Mouse (Mus musculus) ES-E14 (cell line): Measurements from ENCODE around the gene Hipk2. TPM values are rescaled to one million over a fixed set of nuclear protein-coding genes. Genes with fewer than 3 reads are reported as not detected.

Experiments
- DNase-seq: peaks from one replicate; pipeline ENCODE4 v3.0.0-alpha.2; 2013; ENCODE audit warnings: low read depth, low spot score
- H3K27ac ChIP-seq: 2 replicates; pipeline ENCODE4 v1.5.1; 2012; ENCODE audit warnings: low read depth, mild to moderate bottlenecking, low read length, moderate library complexity, mixed read lengths; ENCODE audit not compliant: poor library complexity, insufficient read depth, severe bottlenecking
- H3K36me3 ChIP-seq: 2 replicates; pipeline ENCODE4 v1.6.1; 2012; ENCODE audit warnings: mild to moderate bottlenecking, low read length, moderate library complexity, mixed read lengths; ENCODE audit not compliant: control insufficient read depth, poor library complexity, insufficient read depth, severe bottlenecking
- H3K4me1 ChIP-seq, 2 experiments: fragments of 150-350 bp in 1 of 2; sonication (generic) in 1 of 2; 2 replicates each; pipeline ENCODE4 v1.6.1; 2012; ENCODE audit warnings: low read length in 2 of 2, mild to moderate bottlenecking in 1 of 2, mixed read lengths in 1 of 2; ENCODE audit not compliant: control insufficient read depth in 2 of 2, insufficient read depth in 2 of 2, poor library complexity in 1 of 2
- H3K4me3 ChIP-seq, 2 experiments: fragments of 150-350 bp in 1 of 2; sonication (generic) in 1 of 2; 2 replicates each; pipeline ENCODE4 v1.5.1; 2012; ENCODE audit warnings: low read length in 2 of 2, low read depth in 1 of 2, mild to moderate bottlenecking in 1 of 2, mixed read lengths in 1 of 2; ENCODE audit not compliant: insufficient read depth in 1 of 2, poor library complexity in 1 of 2, severe bottlenecking in 1 of 2
- H3K9ac ChIP-seq: 2 replicates; pipeline ENCODE4 v1.6.1; 2012; ENCODE audit warnings: low read depth, mild to moderate bottlenecking, low read length, mixed read lengths; ENCODE audit not compliant: poor library complexity, insufficient read depth, severe bottlenecking
- H3K9me3 ChIP-seq: fragments of 150-350 bp; sonication (generic); 2 replicates; pipeline ENCODE4 v1.6.1; 2012; ENCODE audit warnings: low read depth, mild to moderate bottlenecking, low read length; ENCODE audit not compliant: control insufficient read depth, insufficient read depth
- CHD2 ChIP-seq: IDR thresholded peaks from 2 replicates; pipeline ENCODE4 v1.6.1; 2014; ENCODE audit warnings: mild to moderate bottlenecking, low read depth, low read length, inconsistent platforms
- HCFC1 ChIP-seq: IDR thresholded peaks from 2 replicates; pipeline ENCODE4 v1.6.1; 2012; ENCODE audit warnings: low read length, inconsistent platforms, borderline replicate concordance; ENCODE audit not compliant: insufficient read depth
- MAFK ChIP-seq: IDR thresholded peaks from 2 replicates; pipeline ENCODE4 v1.6.1; 2014; ENCODE audit warnings: mild to moderate bottlenecking, low read depth, low read length, inconsistent platforms; ENCODE audit not compliant: insufficient read depth
- ZC3H11A ChIP-seq: IDR thresholded peaks from 2 replicates; pipeline ENCODE4 v1.6.1; 2012; ENCODE audit warnings: low read depth, mild to moderate bottlenecking, inconsistent platforms, low read length, borderline replicate concordance
- ZNF384 ChIP-seq: IDR thresholded peaks from 2 replicates; pipeline ENCODE4 v1.6.1; 2012; ENCODE audit warnings: low read depth, low read length, inconsistent platforms
- in situ Hi-C, 2 experiments: fragments of 600-800 bp; cut with MboI; formaldehyde crosslinking; loops; one replicate each; pipeline ENCODE4 v1.15.1; 2025; ENCODE audit warnings: low sequenced_read_pairs in 2 of 2, inconsistent platforms in 1 of 2; ENCODE audit not compliant: unreplicated experiment in 2 of 2
- total RNA-seq: library from RNA; depleted of rRNA; stranded (reverse); fragments of 300-350 nt; gene quantifications from 2 replicates; pipeline ENCODE4 v1.2.3, GENCODE M21; 2012

Hipk2 gene
- total RNA-seq, 1 experiment: 7.0 TPM

DNA sequence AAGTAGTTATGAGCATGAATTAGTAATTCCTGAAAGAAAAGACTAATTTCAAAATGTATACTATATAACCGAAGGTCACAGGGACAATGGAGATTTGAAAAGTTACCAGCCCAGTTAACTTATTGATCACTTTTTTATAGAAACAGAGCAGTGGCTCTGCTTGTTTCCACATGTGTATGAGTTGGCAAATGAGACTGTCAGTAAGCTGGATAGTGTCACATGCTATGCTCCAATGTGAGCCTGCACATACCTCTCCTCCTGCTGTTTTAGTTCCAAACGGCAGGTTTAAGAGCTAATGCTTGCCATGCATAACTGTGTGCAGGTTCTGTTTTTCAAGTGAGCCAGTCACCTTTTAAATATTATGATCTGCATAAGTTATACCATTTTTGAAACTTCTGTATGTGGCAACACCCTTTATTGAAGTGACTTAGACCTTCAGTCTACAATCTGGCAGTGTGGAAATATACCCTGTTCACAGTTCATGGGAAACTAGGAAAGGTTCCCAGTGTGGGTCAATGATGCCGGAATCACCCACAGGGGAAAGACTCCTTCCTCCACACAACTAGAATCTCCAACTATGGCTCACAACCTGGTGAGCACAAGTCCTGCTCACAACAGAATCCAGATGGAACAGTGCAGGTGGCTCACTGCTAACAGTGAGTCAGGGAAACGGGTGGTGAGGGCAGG is 64.4 kb downstream of the Hipk2 start:
- Histone ChIP-seq H3K4me3 (no peak overlapping the region), H3K9ac (no peak overlapping the region), H3K9me3 (no peaks in the 10 kb centered on the region), H3K27ac (no peak overlapping the region), H3K4me1 (no peaks in the 10 kb centered on the region), H3K36me3 (no peaks in the 10 kb centered on the region; the same call in 1 of the 2 replicates)
- DNase-seq: no peak
- in situ Hi-C loops: no loop called here
- no peak for TF ChIP-seq CHD2
- TF ChIP-seq ZC3H11A: no peak
- no peak for TF ChIP-seq ZNF384
- no peak for TF ChIP-seq HCFC1
- TF ChIP-seq MAFK: no peak

DNA sequence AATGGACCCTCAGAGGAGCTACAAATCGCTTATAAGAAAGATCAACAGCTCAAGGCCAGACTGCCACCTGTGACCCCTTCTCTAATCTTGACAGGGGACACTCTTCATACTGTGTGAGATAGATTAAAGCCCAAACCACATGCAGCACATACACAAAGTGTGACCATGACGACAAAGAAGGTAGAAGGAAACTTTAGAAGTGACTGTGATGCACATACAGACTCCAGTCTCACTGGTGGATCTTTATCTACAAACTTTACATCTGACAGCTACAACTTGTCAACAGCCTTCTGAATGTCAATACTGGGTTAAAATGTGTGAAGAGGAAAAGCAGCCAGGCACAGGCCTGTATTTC is 65.9 kb downstream of the Hipk2 start:
- Histone ChIP-seq H3K9ac (no peak overlapping the region), H3K9me3 (no peaks in the 10 kb centered on the region), H3K27ac (no peak overlapping the region), H3K4me3 (no peak overlapping the region), H3K4me1 (no peaks in the 10 kb centered on the region), H3K36me3 (no peaks in the 10 kb centered on the region; the same call in 1 of the 2 replicates)
- no peak for DNase-seq
- in situ Hi-C loops: no loop called here
- TF ChIP-seq CHD2 (no peak), ZC3H11A (no peak), HCFC1 (no peak), MAFK (no peak), ZNF384 (no peak)

DNA sequence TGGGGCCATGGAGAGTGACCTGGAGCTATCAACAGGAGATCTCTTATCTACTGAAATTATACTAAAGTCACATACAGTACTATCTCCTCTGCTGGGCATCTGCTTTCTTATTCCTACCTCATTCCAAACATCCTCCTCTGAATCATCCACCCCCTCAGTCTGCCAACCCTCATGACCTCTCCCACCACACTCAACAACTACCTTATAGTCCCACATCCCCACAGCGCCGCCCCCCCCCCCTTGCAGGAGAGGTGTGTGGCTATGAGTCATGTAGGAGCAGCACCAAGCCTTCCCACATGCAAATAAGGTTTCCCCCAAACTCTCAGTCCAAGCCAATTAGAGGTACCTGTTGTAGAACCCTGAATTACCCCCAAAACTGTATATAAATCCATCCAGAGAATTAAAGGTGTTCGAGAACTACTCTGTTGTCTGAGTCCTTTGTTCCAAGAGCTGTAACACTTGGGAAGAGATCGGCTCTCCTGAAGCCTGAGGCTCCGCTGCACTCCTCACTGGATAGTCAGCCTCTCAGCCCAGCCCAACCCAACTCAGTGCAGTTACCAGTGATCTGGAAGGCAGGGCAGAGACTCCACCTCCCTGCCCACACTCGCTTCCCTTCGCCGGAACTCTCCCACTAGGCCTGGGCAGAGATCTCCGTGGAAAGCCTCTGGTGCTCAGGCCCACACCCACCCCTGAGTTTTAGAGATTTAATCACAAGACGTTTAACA is 66.4 kb downstream of the Hipk2 start:
- Histone ChIP-seq H3K27ac (no peak overlapping the region), H3K9ac (no peak overlapping the region), H3K9me3 (no peaks in the 10 kb centered on the region), H3K36me3 (no peaks in the 10 kb centered on the region; the same call in 1 of the 2 replicates), H3K4me1 (no peaks in the 10 kb centered on the region), H3K4me3 (no peak overlapping the region)
- TF ChIP-seq HCFC1 (no peak), CHD2 (no peak), ZNF384 (no peak), ZC3H11A (no peak), MAFK (no peak)
- in situ Hi-C loops: no loop called here
- DNase-seq: no peak

DNA sequence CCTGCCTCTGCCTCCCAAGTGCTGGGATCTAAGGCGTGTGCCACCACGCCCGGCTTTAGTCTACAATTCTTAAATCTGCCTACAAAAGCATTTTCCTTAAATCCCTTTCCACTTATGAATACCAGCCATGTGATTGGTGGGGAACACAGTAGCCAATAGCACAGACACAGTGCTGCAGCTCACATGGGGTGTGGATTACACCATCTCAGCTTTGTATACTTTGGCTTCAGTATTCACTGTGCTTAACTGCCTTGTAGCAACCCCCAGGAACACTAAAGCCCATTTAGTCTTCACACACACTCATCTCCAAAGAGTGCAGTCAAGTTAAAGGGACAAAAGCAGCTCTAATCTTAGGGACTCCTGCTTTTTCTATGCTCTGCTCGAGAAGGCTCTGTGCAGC is 67.6 kb downstream of the Hipk2 start:
- Histone ChIP-seq H3K9me3 (no peaks in the 10 kb centered on the region), H3K27ac (no peak overlapping the region), H3K4me3 (no peak overlapping the region), H3K36me3 (no peaks in the 10 kb centered on the region; the same call in 1 of the 2 replicates), H3K4me1 (no peaks in the 10 kb centered on the region), H3K9ac (no peak overlapping the region)
- DNase-seq: no peak
- in situ Hi-C loops: no loop called here
- no peak for TF ChIP-seq ZNF384
